Mouse (Mus musculus) small intestine, adult 2 months (tissue): ENCODE data around the gene Rsph14. TPM values are rescaled to one million over a fixed set of nuclear protein-coding genes. Genes with fewer than 3 reads are reported as not detected.
A peak's percentile ranks its signal among the peaks of the same experiment; 100 is the strongest.

Source experiments
- H3K27ac ChIP-seq: fragments of 200-500 bp; 2 replicates; pipeline ENCODE4 v1.5.1; 2012; ENCODE audit warnings: low read depth, low read length, control low read depth, inconsistent platforms; ENCODE audit not compliant: insufficient read depth
- H3K27me3 ChIP-seq: fragments of 200-500 bp; 2 replicates; pipeline ENCODE4 v1.6.1; 2012; ENCODE audit warnings: mild to moderate bottlenecking, moderate library complexity, low read length, inconsistent platforms; ENCODE audit not compliant: control insufficient read depth, insufficient read depth
- H3K36me3 ChIP-seq: fragments of 200-500 bp; 2 replicates; pipeline ENCODE4 v1.6.1; 2012; ENCODE audit warnings: mild to moderate bottlenecking, low read length, control low read depth, inconsistent platforms; ENCODE audit not compliant: control insufficient read depth, insufficient read depth
- H3K4me1 ChIP-seq: fragments of 200-500 bp; 2 replicates; pipeline ENCODE4 v1.6.1; 2012; ENCODE audit warnings: low read length, inconsistent platforms, mixed read lengths; ENCODE audit not compliant: control insufficient read depth, insufficient read depth, insufficient read length
- H3K4me3 ChIP-seq: fragments of 200-500 bp; 2 replicates; pipeline ENCODE4 v1.5.1; 2012; ENCODE audit warnings: low read depth, mild to moderate bottlenecking, control low read depth, inconsistent platforms, low read length, moderate library complexity
- CTCF ChIP-seq: fragments of 200-500 bp; IDR thresholded peaks from 2 replicates; pipeline ENCODE4 v1.5.1; 2012; ENCODE audit warnings: low read depth, mild to moderate bottlenecking, control low read depth, inconsistent platforms, low read length, moderate library complexity, mixed read lengths; ENCODE audit not compliant: insufficient replicate concordance, insufficient read length; ENCODE audit errors: extremely low read depth
- POLR2A ChIP-seq: fragments of 200-500 bp; IDR thresholded peaks from 2 replicates; pipeline ENCODE4 v1.6.1; 2012; ENCODE audit warnings: low read depth, mild to moderate bottlenecking, control low read depth, inconsistent platforms, low read length, moderate library complexity
- WGBS: fragments of 180-500 bp; shearing (Covaris S2); methylation state at CpG from one replicate; pipeline ENCODE4 v1.1.7; 2018; 5-methylcytosine and 5-hydroxymethylcytosine counted together
- polyA plus RNA-seq: library from polyadenylated mRNA; depleted of rRNA; stranded (reverse); fragments of >200 nt; gene quantifications from 2 replicates; pipeline ENCODE4 v1.2.3, GENCODE M21; 2012

The Rsph14 gene
- polyA plus RNA-seq, 1 experiment: not detected

DNA sequence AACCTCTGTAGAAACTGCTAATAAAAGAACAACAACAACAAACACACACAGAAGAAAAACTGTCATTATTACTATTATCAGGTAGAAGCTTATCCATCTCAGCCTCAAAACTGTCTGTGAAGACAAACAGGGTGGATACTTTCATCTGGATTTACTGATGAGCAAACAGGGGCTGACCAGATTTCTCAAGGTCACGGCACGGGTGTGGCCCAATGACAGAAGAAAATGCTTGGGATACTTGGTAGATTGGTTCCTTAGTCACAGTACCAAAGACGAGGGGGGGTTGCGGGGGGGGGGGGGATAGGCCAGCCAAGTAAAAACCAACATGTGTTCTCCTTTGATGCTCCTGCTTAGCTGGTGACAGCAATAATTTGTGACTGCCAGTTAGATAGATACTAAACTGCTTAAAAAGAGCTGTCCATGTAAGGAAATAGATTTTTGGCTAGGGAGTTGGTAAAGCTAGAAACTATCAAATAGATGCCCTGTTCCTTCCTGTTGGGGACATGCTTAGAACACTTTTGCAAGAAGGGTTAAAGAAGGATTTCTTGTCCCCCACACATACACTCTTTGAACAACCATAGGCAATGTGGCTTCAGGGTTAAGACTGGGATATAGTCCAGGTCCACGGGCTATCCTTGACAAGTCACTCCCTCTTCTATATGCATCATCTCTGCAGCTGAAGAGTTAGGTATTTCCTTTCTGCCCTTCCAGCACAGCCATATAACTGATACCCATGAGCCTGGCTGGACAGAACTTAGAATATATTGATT, 856 bp downstream of the Rsph14 start:
- Histone ChIP-seq H3K4me3 (no peak overlapping the region), H3K27ac (no peak overlapping the region), H3K4me1 (peaks cover 2% of the 10 kb centered on the region; the same call in 1 of the 2 replicates), H3K27me3 (no peaks in the 10 kb centered on the region), H3K36me3 (no peaks in the 10 kb centered on the region)
- TF ChIP-seq POLR2A: no peak
- WGBS: 37% methylated on average over 5 of the region's 5 CpGs

DNA sequence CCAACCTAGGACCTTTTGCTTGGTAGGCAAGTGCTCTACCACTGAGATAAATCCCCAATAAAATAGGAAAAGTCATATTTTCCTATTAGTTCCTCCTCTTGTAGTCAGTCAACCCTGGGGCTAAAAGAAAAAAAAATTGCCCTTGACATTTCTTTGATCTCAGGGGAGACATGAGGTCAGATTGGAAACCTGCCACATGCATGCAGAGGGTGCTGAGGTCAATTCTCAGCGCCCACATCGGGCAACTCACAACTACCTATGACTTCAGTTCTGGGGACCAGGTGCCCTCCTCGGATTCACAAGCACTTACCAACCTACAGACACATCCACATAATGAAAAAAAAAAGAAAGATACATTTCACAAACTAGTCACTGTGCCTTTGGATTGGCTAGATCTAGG, 2.2 kb downstream of the Rsph14 start:
- WGBS: 67% methylated on average over 3 of the region's 3 CpGs
- no peak for TF ChIP-seq CTCF
- no peak for TF ChIP-seq POLR2A
- H3K27ac ChIP-seq: no peak overlapping the region
- no peaks in the 10 kb centered on the region for H3K36me3 ChIP-seq
- H3K27me3 ChIP-seq: no peaks in the 10 kb centered on the region
- H3K4me1 ChIP-seq: peaks cover 2% of the 10 kb centered on the region; the same call in 1 of the 2 replicates
- H3K4me3 ChIP-seq: no peak overlapping the region

DNA sequence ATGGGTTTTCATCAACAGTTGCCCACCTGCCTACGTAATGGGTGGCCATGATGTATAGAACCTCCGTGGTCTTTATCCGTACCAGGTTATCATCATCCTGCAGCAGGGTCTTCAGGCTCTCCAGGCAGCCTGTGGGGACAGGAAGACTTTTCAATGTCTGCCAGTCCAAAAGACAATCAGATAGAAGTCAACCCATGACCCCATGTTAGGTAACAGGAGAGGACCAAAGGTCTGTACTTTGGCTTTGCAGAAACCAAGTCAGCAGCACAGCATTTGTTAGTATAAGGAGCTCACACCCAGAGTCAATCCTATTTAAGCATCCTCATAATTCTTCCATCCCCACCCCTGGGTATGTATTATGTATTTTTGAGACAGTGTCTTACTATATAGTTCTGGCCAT, 2.7 kb downstream of the Rsph14 start:
- 94% methylated on average over 3 of the region's 3 CpGs for WGBS
- Histone ChIP-seq H3K27ac (no peak overlapping the region), H3K36me3 (no peaks in the 10 kb centered on the region), H3K27me3 (no peaks in the 10 kb centered on the region), H3K4me3 (no peak overlapping the region), H3K4me1 (peaks cover 2% of the 10 kb centered on the region; the same call in 1 of the 2 replicates)
- TF ChIP-seq POLR2A: no peak
- no peak for TF ChIP-seq CTCF

DNA sequence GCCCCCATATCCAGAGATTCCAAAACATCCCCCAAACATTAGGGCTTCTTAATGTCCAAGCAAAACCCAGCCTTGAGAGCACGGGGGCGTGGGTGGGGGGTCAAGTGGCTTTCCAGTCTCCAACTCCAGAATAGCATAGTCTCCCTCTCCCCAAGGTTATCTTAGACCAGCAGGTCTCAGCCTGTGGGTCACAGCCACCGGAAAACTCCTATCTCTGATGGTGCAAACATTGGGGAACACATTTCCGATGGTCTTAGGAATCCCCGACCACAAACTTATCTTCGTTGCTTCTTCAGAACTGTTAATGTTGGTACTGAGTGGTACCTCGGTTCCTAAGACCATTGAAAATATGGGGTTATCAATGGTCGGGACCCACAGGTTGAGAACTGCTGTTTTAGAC, 3.6 kb downstream of the Rsph14 start:
- Histone ChIP-seq H3K27me3 (no peaks in the 10 kb centered on the region), H3K4me3 (no peak overlapping the region), H3K36me3 (no peaks in the 10 kb centered on the region), H3K27ac (no peak overlapping the region), H3K4me1 (peaks cover 2% of the 10 kb centered on the region; the same call in 1 of the 2 replicates)
- 81% methylated on average over 8 of the region's 8 CpGs for WGBS
- TF ChIP-seq CTCF (no peak), POLR2A (no peak)

DNA sequence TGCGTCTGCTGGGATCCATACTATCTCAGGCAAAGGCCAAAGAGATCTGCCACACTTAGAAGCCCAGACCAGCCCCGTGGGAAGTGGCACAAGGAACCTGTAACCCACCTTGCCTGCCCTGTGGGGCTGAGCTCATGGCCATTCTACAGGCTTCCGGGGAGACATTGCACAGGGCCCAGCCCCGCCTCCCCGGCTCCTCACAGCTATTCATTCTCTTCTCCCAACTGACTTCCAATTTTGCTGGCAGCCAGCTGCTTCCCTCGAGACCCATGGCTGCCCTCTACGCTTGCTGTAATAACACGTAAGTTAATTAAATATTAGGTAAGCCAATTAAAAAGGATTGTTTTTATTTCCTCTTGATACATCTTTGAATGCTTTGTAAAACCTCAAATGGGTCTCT, 5.9 kb downstream of the Rsph14 start:
- no peaks in the 10 kb centered on the region for H3K4me1 ChIP-seq
- TF ChIP-seq POLR2A (no peak), CTCF (no peak)
- H3K27me3 ChIP-seq: no peaks in the 10 kb centered on the region
- H3K27ac ChIP-seq: no peak overlapping the region
- WGBS: 56% methylated on average over 8 of the region's 8 CpGs
- H3K4me3 ChIP-seq: no peak overlapping the region
- H3K36me3 ChIP-seq: no peaks in the 10 kb centered on the region

DNA sequence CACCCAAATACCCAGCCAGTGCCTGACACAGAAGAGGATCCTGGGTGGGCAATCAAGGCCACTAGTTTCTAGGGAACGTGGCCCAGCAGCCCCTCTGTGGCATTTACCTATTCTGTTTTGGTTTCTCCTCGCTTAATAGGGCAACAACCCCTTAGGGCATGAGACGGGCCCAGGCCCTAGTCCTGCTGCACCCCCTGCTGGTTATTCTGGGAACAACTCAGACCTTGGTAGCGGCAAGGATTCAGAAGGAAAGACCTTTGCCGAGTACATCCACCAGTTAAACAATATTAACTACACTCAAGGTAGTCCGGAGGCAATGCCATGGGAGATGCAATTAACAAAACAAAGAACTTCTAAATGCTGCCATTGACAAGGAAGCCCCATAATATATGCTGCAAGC, 11.2 kb downstream of the Rsph14 start:
- WGBS: 6% methylated on average over 6 of the region's 6 CpGs
- no peak overlapping the region for H3K27ac ChIP-seq
- TF ChIP-seq POLR2A (no peak), CTCF (peak; percentile 78; the same call in 1 of the 2 replicates)

DNA sequence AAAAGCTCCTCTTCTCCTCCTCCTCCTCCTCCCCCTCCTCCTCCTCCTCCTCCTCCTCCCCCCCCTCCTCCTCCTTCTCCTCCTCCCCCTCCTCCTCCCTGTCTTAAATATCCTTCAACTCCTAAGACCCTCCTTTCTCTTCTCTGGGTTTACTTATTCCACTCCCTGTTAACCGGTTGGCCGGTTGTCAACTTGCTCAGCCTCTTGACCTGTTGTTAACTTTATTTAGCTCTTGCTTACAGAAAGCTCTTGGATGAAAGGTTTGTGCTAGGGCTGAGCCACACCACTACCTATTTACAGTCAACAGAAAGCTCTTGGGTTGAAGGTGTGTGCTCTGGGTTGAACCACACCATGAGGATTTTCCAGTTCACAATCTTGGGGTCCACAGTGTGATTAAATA, 12.1 kb downstream of the Rsph14 start:
- H3K27me3 ChIP-seq: no peaks in the 10 kb centered on the region
- no peak overlapping the region for H3K4me3 ChIP-seq
- H3K4me1 ChIP-seq: no peaks in the 10 kb centered on the region
- no peak overlapping the region for H3K27ac ChIP-seq
- H3K36me3 ChIP-seq: no peaks in the 10 kb centered on the region
- 60% methylated on average over 2 of the region's 2 CpGs for WGBS
- TF ChIP-seq CTCF (no peak), POLR2A (no peak)

More for the DNA sequence above, 11.2 kb downstream of the Rsph14 start:
- Histone ChIP-seq H3K4me3 (no peak overlapping the region), H3K27me3 (no peaks in the 10 kb centered on the region), H3K36me3 (no peaks in the 10 kb centered on the region), H3K4me1 (no peaks in the 10 kb centered on the region)

DNA sequence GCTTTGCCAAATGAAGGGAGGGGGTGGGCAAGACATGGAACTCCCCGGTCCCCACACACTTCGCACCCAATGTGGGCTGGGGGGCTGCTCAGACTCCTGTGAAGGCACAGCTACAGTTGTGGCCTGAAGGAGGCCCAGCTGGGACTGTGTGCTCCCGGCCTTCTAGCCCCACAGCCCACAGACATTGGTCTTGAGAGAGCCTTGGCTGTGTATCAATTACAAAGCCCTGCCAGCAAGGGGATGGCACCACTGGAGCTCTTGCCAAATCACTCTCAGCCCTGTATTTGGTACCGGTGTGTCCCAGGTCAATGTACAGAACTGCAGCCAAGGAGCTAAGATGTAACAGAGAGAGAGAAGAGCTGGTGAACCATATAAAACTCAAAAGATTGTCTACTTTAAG, 15.9 kb downstream of the Rsph14 start:
- H3K27ac ChIP-seq: no peak overlapping the region
- TF ChIP-seq POLR2A (no peak), CTCF (no peak)
- 86% methylated on average over 4 of the region's 4 CpGs for WGBS
- no peaks in the 10 kb centered on the region for H3K27me3 ChIP-seq
- H3K4me1 ChIP-seq: no peaks in the 10 kb centered on the region
- H3K36me3 ChIP-seq: no peaks in the 10 kb centered on the region
- H3K4me3 ChIP-seq: no peak overlapping the region
